Mouse (Mus musculus) stomach, embryonic 15.5 days (tissue): ENCODE measurements around the gene Soga1. TPM values are rescaled to one million over a fixed set of nuclear protein-coding genes. Genes with fewer than 3 reads are reported as not detected.

ENCODE experiments used
- ATAC-seq: fragments of 200-750 bp; cut with Nextera tagmentation; 2 replicates; pipeline ENCODE4 v1.8.0; 2017; ENCODE audit warnings: low read depth, moderate number of reproducible peaks, moderate TSS enrichment; ENCODE audit not compliant: insufficient read depth, low FRiP score
- H3K27ac ChIP-seq: fragments of 300-500 bp; sonication (generic); 2 replicates; pipeline ENCODE4 v1.5.1; 2015; ENCODE audit warnings: mild to moderate bottlenecking, inconsistent platforms
- H3K27me3 ChIP-seq: fragments of 300-500 bp; sonication (generic); replicated peaks from 2 replicates; pipeline ENCODE4 v1.6.1; 2015; ENCODE audit warnings: inconsistent platforms
- H3K36me3 ChIP-seq: fragments of 300-500 bp; sonication (generic); 2 replicates; pipeline ENCODE4 v1.6.1; 2015; ENCODE audit warnings: inconsistent platforms
- H3K4me1 ChIP-seq: fragments of 300-500 bp; sonication (generic); 2 replicates; pipeline ENCODE4 v1.6.1; 2015; ENCODE audit warnings: inconsistent platforms
- H3K4me2 ChIP-seq: fragments of 300-500 bp; sonication (generic); 2 replicates; pipeline ENCODE4 v1.6.1; 2015; ENCODE audit warnings: mild to moderate bottlenecking, inconsistent platforms
- H3K4me3 ChIP-seq: fragments of 300-500 bp; sonication (generic); replicated peaks from 2 replicates; pipeline ENCODE4 v1.5.1; 2015; ENCODE audit warnings: inconsistent platforms
- H3K9ac ChIP-seq: fragments of 300-500 bp; sonication (generic); 2 replicates; pipeline ENCODE4 v1.6.1; 2015; ENCODE audit warnings: inconsistent platforms
- H3K9me3 ChIP-seq: fragments of 300-500 bp; sonication (generic); 2 replicates; pipeline ENCODE4 v1.6.1; 2016; ENCODE audit warnings: inconsistent platforms
- WGBS: fragments of 180-500 bp; shearing (Covaris S2); methylation state at CpG from one replicate; pipeline ENCODE4 v1.1.7; 2015; 5-methylcytosine and 5-hydroxymethylcytosine counted together
- polyA plus RNA-seq: library from polyadenylated mRNA; unstranded; fragments of >200 nt; fragmentation: Nextera tagmentation; extraction: Ambion mirVana; gene quantifications from 2 replicates; pipeline ENCODE4 v1.2.1, GENCODE M21; 2015

The Soga1 gene
- polyA plus RNA-seq, 1 experiment from 2014 or later, result 3.6 TPM

DNA sequence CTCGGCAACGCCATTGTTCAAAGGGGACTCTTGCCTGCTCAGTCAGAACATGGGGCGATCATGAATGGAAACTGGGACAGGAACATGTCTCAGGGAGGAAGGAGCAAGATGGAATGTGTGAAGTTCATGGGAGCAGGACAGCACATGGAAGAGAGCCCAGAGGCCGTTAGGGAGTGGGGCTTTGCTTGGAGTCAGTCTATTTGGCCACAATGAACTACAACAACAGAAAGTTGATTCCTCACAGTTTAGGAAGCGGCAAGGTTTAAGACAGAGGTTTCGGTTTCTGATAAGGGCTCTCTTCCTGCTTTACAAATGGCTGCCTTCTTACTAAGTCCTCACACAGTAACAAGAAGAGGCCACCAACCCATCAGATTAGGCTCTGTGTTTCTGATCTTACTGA lies 111.7 kb downstream of the Soga1 start:
- 76% methylated on average over 6 of the region's 6 CpGs for WGBS
- Histone ChIP-seq H3K4me2 (no peak overlapping the region), H3K9me3 (no peaks in the 10 kb centered on the region), H3K9ac (no peak overlapping the region), H3K4me1 (no peaks in the 10 kb centered on the region), H3K27me3 (no peaks in the 10 kb centered on the region), H3K36me3 (no peaks in the 10 kb centered on the region), H3K27ac (no peak overlapping the region), H3K4me3 (no peak overlapping the region)
- ATAC-seq, result no peak

Other genes starting within 250 kb of the Soga1 start
- gene Tgif2, start 239.2 kb downstream of the Soga1 start, polyA plus RNA-seq, result 41.5 and 45.9 TPM in 2 replicates
- gene 4930518I15Rik, start 221.3 kb downstream of the Soga1 start, polyA plus RNA-seq, result 8.1 and 9.1 TPM in 2 replicates
- 224 and 234 TPM in 2 replicates for gene Rab5if, start 216.1 kb downstream of the Soga1 start, polyA plus RNA-seq
- 0.34 and 0.58 TPM in 2 replicates for gene Sla2, start 192.1 kb downstream of the Soga1 start, polyA plus RNA-seq
- 39.5 and 44.0 TPM in 2 replicates for gene Ndrg3, start 87.2 kb downstream of the Soga1 start, polyA plus RNA-seq
- gene Dsn1, start 72.1 kb downstream of the Soga1 start, polyA plus RNA-seq, result 27.3 and 29.6 TPM in 2 replicates
- gene Tldc2, start 7.8 kb upstream of the Soga1 start, polyA plus RNA-seq, result not detected in 2 replicates
- gene Samhd1, start 56.0 kb upstream of the Soga1 start, polyA plus RNA-seq, result 27.1 and 28.9 TPM in 2 replicates
- gene Rbl1, start 125.3 kb upstream of the Soga1 start, polyA plus RNA-seq, result 22.3 and 26.6 TPM in 2 replicates
- gene Rpn2, start 199.8 kb upstream of the Soga1 start, polyA plus RNA-seq, result 308 and 346 TPM in 2 replicates
- 0.63 and 0.76 TPM in 2 replicates for gene Mroh8, start 200.3 kb upstream of the Soga1 start, polyA plus RNA-seq